Mouse (Mus musculus) layer of hippocampus, adult 9-11 months (tissue): ENCODE measurements around the gene Mbnl2.

Experiments
- DNase-seq: peaks from one replicate; pipeline ENCODE4 v3.0.0; 2022

Gene Mbnl2

GRCm38 (mm10) chr14:120388818-120389691, 113.6 kb downstream of the Mbnl2 start:
- no peak for DNase-seq

DNA sequence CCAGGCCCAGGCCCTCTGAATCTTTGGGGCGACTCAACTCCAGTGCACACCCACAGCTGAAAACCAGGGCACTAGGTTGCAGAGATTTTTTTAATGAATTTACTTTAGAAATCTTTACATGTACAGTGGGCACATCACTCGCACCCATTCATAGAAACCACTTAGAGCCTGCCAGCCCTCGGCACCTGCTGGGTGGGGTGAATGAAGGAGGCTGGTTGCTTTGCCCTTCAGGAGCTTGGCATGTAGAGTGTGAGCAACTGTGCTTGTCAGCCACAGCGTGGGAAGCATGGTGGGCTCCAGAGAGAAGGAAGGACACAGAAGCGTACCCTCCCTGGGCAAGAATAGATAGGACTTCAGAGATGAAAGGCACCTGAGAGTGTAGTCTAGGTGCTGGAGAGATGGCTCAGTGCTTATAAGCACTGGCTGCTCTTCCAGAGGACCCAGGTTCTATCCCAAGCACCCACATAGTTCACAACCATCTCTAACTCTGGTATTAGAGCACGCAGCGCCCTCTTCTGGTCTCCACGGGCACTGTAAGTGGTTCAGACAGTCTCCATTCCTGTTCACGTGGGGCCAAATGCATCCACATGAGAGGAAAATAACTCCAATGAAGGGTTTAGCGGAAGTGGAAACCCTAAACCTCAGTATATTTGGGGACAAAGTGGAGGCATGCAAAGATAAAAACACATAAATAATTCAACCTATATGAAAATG, 114.9 kb downstream of the Mbnl2 start:
- no peak for DNase-seq

DNA sequence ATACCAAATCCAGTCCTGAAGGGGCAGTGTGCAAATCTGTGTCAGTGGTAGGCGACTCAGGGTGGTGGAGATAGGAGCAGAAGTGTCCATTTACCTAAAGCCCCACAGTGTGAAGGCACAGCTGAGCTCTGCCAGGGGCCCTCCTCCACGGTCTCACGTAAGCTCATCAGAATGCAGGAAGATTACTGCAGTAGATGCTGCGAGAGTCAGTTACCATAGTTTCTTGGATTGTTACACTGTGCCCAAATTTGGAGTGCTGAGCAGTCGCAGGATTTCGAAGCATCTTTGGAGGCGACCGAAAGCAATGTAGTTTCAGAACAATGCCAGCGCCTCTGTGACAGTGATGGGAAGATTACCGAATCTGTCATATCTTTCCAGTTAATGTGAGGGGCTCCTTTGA, 116.2 kb downstream of the Mbnl2 start:
- peak; percentile 74 for DNase-seq

GRCm38 (mm10) chr14:120392441-120392840, 117.0 kb downstream of the Mbnl2 start:
- DNase-seq, result no peak

DNA sequence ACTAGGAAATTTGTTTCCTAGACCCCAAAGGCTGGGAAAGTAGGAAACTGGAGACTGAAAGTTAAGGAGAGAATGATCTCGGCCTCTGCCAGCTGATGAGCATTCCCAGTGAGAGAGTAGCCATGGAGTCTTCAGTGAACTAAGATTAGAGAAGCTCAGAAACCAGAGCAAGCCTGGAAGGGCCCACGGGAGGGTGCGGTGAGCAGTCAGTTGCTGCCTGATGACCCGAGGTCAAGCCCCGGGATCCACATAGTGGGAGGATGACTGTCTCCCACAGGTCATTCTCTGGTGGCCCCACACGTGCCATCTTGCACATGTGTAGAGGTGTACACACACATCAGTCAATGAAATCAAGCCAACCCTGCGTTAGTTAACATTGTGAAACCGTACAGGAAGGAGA, 118.0 kb downstream of the Mbnl2 start:
- DNase-seq, result no peak

GRCm38 (mm10) chr14:120394216-120394615, 118.7 kb downstream of the Mbnl2 start:
- no peak for DNase-seq

DNA sequence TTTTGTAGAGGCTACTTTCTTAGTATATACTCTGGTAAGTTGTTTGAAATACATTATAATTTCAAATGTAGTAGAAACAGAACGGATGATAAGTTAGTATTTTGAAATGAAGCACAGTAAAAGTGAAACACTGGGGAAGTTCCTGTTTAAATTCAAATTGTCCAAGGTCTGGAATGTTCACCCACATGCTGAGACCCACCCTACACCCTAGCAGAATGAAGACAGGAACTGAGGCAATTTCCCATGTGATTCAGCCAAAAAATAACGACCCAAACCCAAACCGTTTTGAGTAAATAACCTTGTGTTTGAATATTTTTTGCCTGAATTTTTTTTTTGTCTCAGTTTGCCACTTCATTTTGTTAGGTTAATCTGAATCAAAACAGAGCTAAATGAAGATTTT, 119.4 kb downstream of the Mbnl2 start:
- DNase-seq, result no peak

DNA sequence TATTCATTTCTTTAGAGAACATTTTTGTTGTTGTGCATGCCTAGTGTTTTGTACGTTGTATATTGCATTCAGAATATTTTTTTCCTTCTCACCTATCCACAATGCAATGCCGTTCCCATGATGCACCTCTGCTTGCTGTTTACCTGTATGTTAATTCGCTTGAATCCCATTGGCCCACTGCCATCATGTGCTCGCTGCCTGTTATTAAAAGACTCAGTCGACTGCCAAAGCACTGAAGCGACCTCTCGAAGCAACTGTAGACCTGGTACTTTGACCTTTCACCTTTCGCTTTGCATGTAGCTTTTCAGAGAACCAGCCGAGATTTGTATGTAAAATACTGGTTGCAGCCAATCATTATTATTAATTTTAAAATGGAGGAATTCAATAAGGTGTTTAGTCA, 120.0 kb downstream of the Mbnl2 start:
- no peak for DNase-seq

GRCm38 (mm10) chr14:120397871-120398647, 122.6 kb downstream of the Mbnl2 start:
- peak; percentile 67 for DNase-seq

GRCm38 (mm10) chr14:120399614-120400013, 124.1 kb downstream of the Mbnl2 start:
- no peak for DNase-seq

DNA sequence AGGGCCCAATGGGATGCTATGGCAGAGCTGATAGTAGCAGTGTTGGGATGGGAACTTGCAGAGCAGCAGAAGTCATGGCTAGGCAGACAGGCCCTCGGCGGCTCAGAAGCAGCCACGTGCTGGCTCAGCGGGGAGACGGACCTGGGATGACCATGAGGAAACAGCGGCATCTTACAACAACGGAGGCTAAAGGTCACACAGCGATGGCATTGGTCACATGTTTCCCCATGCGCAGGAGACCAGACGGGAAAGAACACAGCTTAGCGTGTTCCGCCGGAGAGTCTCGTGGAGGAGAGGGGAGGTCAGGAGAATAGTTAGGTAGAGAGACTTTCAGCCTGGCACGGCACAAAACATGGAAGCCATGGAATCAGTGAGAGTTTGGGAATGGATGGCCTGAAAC, 125.7 kb downstream of the Mbnl2 start:
- DNase-seq, result no peak

DNA sequence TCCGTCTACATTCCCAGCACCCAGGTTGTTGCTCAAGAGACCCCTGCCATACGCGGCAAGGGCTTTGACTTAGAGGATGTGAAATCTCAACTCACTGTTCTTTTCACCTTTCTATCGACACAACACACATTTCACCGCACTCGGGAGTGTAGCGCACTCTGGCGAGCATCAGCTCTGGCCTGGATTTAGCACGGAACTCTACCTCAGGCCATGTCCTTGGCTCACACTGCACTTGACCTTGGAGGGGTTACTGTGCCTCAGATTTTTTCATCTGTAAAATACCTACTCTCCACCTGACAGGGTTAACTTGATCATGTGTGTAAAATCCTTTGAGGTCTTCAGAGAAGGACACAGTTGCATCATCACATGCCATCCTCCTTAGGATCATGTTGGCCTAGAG, 127.2 kb downstream of the Mbnl2 start:
- DNase-seq, result no peak

DNA sequence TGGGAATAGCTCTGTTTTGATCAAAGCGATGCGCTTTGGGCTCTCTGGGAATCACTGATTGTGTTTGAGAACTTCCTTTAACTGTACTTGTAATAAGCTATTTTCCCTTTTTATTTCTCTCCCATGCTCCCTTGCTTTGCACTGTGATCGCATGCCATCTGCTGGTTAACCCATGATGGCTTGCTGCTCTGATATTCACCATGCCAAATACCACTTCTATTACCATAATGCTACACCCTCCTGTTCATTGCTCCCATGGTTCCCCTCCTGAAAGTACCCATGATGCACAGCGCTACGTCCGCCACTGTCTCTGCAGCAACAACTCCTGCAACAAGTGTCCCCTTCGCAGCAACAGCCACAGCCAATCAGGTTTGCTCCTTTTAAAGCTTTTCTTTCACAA, 128.9 kb downstream of the Mbnl2 start:
- DNase-seq, result peak; percentile 45

DNA sequence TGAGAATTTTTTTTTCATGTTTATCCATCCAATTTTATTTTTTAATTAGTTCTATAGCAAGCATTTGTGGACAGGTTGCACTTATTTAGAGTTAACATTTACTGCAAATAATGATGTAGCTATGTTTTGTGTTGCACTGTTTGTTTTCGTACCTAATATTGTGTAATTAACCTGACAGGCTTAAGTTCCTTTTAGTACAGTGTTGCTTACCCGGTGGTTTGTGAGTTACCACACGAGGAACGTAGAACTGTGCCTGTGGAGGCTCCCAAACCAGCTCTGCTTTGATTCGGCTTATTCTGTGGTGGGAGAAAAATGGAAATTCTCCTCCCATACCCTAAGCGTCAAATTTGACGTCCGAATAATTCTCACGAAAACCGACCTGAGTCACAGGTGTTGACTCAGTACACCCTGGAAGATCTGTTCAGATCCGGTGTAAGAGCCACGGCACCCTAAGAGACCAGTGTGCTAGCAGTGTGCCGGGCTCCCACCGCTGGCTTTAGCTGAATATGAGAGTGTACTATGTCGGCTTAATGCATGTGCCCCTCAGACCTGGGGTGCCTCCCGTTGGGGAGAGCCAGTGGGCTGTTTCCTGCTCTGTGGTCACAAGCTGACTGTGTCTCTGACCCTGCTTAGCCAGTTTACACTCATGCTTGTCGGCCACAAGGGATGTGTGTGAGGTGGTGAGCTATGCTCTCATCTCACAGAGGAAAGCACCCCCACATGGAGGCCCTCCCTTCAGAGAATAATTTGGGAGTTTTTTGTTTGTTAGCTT, 129.5 kb downstream of the Mbnl2 start:
- DNase-seq, result no peak

DNA sequence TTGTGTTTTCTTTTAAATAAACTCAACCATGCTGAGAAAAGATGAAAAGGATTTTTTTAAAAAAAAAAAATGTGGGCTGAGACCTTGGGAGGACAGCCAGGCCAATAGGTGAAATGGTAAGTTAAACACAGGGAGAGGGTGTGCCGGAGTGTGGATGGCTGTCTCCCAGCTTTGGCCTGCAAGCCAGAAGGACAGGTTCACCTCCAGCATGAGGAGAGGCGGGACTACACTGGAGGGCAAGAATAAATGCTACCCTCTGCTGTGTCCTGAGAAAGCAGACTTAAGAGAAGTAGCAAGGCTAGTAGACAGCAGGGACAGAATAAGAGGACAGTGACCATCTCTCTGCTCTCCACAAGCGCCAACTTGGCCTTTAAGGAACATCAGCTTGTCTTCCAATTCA, 130.1 kb downstream of the Mbnl2 start:
- no peak for DNase-seq

- DNase-seq, result no peak
Observed at GRCm38 (mm10) chr14:120406271-120406670, 130.8 kb downstream of the Mbnl2 start.

GRCm38 (mm10) chr14:120406820-120407219, 131.4 kb downstream of the Mbnl2 start:
- no peak for DNase-seq

DNA sequence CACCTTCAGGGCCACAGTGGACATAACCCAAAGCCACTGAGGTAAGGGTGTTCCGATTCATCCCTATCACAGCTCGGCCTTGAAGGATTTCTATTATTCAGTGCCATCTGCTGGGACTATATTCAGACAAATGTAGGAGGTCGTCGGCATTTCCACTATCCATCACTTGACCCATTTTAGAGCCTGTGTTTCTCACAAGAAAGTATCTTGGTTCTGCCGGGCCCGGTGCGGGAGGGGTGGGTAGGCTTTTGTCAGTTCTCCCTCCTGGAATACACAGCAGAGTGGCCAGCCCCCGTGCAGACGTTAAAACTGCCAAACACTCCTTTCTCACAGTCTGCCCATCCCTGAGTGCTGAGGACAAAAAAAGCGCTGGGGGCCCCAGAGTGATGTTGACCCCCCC, 134.4 kb downstream of the Mbnl2 start:
- no peak for DNase-seq

- DNase-seq, result no peak
Observed at GRCm38 (mm10) chr14:120416886-120417285, 141.4 kb downstream of the Mbnl2 start.

GRCm38 (mm10) chr14:120418964-120419363, 143.5 kb downstream of the Mbnl2 start:
- no peak for DNase-seq

- DNase-seq, result peak; percentile 42
Observed at GRCm38 (mm10) chr14:120428497-120428896, 153.0 kb downstream of the Mbnl2 start.

DNA sequence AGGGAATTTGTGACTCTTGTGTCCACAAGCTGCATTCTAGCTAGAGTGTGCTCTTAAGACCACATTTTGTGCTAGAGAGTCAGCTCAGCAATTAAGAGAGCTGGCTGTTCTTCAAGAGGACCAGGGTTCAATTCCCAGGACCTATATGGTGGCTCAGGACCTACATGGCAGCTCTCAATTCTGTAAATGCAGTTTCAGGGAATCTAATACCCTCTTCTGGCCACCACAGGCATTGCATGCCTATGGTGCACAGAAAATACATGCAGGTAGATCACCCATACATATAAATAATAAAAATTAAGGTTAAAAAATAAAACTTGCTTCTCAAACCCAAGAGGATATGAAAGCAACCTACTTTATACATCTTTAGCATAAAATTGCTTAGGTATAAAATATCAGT, 157.3 kb downstream of the Mbnl2 start:
- DNase-seq, result no peak

- DNase-seq, result peak; percentile 23
Observed at GRCm38 (mm10) chr14:120433931-120434398, 158.5 kb downstream of the Mbnl2 start.
